Mouse (Mus musculus) cortical plate, adult 2 months (tissue): ENCODE measurements around the gene Cnot2.

ENCODE experiments used
- CTCF ChIP-seq: fragments of 200-500 bp; IDR thresholded peaks from 2 replicates; pipeline ENCODE4 v1.5.1; 2011; ENCODE audit warnings: mild to moderate bottlenecking, control low read depth, low read length; ENCODE audit not compliant: insufficient read depth; ENCODE audit errors: extremely low read depth
- POLR2A ChIP-seq: fragments of 200-500 bp; IDR thresholded peaks from 2 replicates; pipeline ENCODE4 v1.6.1; 2011; ENCODE audit warnings: mild to moderate bottlenecking, low read length, control low read depth; ENCODE audit not compliant: insufficient read depth; ENCODE audit errors: extremely low read depth

DNA sequence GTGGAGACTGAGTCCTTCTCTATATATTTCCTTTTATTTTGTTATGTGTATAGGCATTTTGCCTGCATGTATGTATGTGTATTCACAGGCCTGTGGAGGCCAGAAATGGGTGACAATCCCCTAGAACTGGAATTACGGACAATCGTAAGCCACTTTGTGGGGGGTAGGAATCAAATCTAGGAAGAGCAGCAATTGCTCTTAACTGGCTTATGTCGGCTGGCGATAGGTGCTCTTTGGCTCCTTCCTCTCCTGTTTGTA is 23.5 kb upstream of the Cnot2 start:
- TF ChIP-seq CTCF (no peak), POLR2A (no peak)
